Mouse (Mus musculus) retina, postnatal 1 day (tissue): ENCODE data around the gene Mrpl44.

ENCODE experiments used
- DNase-seq: peaks from one replicate; pipeline ENCODE4 v3.0.0-alpha.2; 2012

The Mrpl44 gene

DNA sequence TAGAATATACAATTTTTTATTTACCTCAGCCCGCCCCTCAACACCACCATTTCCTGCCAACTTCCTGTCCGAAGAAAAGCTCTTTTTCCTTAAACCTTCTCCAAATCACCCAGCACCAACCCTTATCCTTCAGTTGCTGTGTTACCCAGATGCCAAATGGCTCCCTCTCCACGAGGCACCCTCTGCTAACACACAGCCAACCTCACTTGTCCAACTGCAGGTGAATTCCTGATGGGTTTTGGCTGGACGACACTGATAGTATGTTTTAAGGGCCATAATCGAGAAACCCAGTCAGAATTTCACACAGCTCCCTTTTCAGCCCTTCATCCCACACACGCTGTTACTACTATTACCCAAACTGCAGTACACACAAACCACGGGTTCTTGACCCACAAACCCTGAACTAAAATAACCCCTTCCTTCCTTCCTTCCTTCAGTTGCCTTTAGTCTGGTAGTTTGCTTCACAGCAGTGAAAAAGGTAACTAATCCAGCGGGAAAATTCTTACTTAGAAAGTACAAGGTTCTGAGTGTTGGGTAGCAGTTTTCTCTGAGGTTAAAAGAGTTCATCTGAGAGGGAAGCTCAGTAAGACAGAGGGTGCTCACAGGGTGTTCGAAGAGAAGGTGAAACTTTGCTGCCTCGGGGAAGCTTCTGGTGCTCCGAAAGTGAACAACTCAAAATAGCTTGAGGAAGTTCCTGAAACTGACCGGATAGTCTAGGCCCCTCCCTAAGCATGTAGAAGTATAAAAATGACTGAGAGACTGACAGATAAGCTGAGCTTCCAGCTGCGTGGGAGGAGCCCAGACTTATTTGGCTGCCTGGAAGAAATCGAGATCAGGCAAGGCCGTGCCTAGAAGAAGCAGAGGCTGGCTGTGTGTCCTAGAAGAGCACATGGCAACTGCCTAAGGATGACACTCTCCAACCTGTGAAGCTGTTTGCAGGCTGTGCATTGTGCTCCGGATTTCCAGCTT, 13.3 kb upstream of the Mrpl44 start:
- DNase-seq = no peak

DNA sequence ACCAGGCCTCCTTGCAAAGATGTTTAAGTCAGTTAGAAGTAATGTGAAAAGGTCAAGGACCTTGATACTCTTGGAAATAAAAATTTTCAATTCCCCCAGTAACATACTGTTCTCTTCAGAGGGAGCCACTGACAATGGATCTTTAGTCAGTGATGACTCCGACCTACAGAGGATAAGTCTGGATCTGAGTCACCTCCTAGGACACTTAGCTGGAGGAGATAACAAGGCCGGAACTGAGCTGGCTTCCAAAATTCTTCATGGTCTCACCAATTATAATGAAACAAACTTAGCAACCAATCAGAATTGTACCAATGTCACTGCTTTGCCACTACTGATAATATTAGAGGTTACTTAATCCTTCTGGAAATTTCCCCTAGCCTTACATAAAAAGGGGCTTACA, 11.8 kb upstream of the Mrpl44 start:
- no peak for DNase-seq

- no peak for DNase-seq
Measured at GRCm38 (mm10) chr1:79764483-79764882, 11.3 kb upstream of the Mrpl44 start.

DNA sequence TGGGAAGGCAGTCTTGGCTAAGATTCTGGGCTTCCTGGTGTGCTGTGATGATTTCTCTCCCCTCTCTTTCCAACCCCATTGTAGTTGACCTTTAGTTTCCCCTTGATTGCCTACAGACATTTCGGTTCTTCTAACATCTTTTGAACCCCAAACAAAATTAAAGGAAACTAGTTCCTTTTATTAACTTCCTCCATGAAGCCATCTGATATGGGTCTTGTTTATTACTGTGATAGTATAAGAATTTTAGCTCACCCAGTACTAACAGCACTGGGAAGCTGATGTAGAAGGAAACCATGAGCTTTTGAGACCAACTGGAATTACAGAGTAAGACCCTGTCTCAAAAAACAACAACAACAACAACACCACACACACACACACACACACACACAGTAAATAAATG, 7.6 kb upstream of the Mrpl44 start:
- no peak for DNase-seq

DNA sequence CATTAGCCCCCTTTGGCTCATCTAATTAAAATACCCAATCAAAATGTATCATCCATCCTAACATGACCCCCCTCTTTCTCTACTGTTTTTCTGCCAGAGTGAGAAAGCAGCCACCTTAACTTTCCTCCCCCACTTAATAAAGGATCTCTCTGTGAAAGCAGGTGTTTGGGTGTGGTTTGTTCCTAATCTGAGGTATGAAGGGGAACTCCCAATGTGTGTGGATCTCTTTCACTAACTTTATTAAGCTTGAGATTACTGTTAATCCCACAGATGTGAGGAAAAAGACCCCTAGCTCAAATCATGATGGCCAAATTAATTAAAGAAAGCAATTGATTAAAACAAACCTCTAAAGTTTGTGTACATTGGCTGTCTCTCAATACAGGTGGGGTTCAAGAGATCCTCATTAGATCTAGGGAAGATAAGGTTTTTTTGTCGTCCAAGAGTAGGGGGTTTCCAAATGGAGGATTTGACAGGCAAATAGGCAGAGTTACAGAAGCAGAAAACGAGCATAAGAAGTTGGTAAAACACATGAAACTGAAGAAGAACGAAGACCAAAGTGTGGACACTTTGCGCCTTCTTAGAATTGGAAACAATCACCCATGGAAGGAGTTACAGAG, 1.5 kb upstream of the Mrpl44 start:
- DNase-seq = no peak

GRCm38 (mm10) chr1:79778011-79778410, 2.2 kb downstream of the Mrpl44 start:
- DNase-seq = no peak

- no peak for DNase-seq
Measured at GRCm38 (mm10) chr1:79782433-79782832, 6.6 kb downstream of the Mrpl44 start.

DNA sequence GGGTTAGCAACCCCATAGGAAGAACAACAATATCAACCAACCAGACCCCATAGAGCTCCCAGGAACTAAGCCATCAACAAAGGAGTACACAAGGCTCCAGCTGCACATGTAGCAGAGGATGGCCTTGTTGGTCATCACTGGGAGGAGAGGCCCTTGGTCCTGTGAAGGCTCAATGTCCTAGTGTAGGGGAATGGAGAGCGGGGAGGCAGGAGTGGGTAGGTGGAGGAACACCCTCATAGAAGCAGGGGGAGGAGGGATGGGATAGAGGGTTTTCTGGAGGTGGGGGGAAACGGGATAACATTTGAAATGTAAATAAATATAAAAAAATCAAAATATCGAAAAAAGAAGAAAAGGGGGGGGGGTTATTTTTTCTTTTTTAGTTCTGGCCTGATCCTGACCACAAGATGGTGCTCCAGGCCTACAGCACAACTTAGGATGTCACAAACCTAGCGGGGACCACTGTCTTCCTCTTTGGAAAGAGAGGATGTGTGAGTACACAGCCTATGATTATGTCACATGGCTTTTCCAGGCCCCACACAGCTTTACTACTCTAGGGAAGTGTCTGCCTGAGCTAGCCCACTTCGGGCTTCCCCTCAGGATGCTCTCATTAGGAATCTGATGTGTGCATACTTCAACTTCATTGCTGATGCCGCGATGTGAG, 10.6 kb downstream of the Mrpl44 start:
- DNase-seq = peak; percentile 58

- DNase-seq = no peak
Measured at GRCm38 (mm10) chr1:79797084-79797483, 21.3 kb downstream of the Mrpl44 start.

DNA sequence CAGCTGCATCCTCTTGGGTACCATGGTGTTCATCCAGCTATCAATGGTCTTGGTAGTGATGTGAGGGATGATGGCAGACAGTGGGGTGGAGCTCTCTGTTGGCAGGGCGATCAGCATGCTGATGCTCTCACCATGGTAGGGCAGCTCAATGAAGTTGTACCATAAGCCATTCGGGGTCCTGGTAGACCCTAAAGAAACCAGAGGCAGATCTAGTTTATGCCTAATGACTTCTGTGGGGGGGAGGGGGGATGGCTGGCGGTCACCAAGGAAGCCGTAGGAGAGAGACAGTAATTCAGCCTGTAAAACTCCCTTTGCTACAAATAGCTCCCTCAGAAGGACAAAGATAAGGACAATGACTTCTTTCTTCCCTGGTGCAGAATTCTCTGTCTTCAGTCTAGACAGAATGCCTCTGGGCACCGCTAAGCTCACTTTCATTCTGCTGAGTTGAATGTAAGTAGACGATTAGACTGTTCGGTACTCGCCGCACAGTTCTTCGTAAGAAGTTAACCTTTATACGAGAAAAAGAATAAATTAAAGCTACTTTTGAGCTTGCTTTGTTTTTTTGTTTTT, 27.1 kb downstream of the Mrpl44 start:
- no peak for DNase-seq

DNA sequence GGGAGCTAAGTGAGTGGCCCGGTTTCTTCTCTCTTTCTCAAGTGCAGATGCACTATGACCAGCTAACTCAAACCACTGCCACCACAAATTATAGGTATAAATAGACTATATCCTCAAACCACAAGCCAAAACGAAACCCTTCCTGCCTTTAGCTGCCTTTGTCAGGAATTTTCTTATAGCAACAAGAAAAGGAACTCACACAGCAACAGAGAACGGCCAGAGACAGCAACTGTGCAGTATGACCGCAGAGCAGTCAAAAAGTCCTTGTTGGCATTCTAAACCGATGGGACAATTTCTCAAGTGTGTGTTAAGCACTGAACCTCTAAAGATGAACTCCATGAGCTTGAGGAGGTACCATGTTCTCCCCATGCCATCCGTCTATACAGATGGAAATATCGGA, 27.8 kb downstream of the Mrpl44 start:
- no peak for DNase-seq

- DNase-seq = no peak
Measured at GRCm38 (mm10) chr1:79806865-79807264, 31.0 kb downstream of the Mrpl44 start.

- no peak for DNase-seq
Measured at GRCm38 (mm10) chr1:79809447-79809846, 33.6 kb downstream of the Mrpl44 start.

GRCm38 (mm10) chr1:79815446-79815845, 39.6 kb downstream of the Mrpl44 start:
- no peak for DNase-seq

DNA sequence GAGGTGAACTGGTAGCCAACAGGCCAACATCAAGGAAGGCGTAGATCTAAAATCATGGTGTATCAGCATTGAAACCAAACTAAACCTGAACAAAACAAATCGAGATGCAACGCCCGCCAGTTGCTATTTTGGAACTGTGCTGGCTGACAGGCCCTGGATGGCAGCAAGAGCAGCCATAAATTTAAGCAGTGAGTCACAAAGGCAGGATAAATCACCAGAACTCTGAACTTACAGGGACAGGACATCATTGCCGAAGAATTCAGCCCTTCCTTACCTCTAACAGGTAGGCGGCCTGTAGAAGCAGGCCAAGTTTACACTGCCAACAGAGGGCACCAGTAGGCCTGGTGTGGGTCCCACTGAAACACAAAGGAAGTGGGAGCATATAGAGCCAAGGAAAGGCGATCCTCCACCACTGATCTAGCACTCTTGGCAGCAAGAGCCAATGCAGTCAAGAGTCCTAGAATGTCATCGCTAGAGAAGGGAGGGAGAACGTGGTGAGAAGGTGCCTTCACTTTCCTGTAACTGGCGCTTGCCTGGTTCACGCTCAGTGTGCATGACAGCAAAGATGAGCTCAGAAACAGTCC, 43.6 kb downstream of the Mrpl44 start:
- no peak for DNase-seq

- DNase-seq = no peak
Measured at GRCm38 (mm10) chr1:79822806-79823525, 47.1 kb downstream of the Mrpl44 start.

DNA sequence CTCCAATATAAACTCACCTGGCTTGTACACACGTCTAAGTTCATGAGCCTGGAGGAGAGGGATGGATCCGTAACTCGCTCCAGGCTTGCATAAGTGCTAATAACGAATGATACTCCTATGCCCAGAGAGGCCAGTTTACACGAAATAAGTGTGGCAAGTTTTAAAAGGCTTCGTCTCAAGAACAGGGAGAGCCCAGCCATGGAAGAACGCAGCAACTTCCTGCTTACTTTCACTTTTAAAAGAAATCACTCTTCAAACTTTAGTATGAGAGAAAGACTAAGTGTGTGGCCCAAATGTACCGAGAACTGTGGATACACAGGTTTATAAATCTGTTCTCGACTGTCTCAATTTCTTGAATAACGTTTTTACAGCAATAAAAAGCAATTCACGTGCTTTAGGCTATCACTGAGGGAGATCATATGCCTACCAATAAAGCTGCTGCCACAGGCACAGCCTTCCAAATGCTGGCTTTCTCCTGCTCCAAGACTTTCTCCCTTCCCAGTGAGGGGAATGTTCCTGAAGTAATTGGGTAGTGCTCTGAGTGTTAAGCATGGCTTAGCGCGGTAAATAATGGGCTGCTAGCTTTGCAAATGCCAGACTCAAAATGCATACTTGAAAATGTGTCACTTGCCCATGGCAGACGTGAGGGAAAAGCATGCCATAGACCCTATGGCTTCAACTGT, 48.3 kb downstream of the Mrpl44 start:
- peak; percentile 15 for DNase-seq
